Mouse (Mus musculus) midbrain, postnatal 0 days (tissue): ENCODE data around the gene A730049H05Rik. TPM values are rescaled to one million over a fixed set of nuclear protein-coding genes. Genes with fewer than 3 reads are reported as not detected.

Experiments
- ATAC-seq: fragments of 200-750 bp; cut with Nextera tagmentation; 2 replicates; pipeline ENCODE4 v1.8.0; 2017; ENCODE audit warnings: moderate number of reproducible peaks, mild to moderate bottlenecking, moderate TSS enrichment, moderate library complexity; ENCODE audit not compliant: low FRiP score
- DNase-seq: peaks from one replicate; pipeline ENCODE4 v3.0.0-alpha.2; 2015; ENCODE audit warnings: low spot score
- H3K27ac ChIP-seq: fragments of 300-500 bp; sonication (generic); 2 replicates; pipeline ENCODE4 v1.5.1; 2014; ENCODE audit warnings: low read depth, mild to moderate bottlenecking, low read length, mixed read lengths
- H3K27me3 ChIP-seq: fragments of 300-500 bp; sonication (generic); 2 replicates; pipeline ENCODE4 v1.6.1; 2014; ENCODE audit warnings: low read length, control low read depth, mixed read lengths; ENCODE audit not compliant: insufficient read depth
- H3K36me3 ChIP-seq: fragments of 300-500 bp; sonication (generic); 2 replicates; pipeline ENCODE4 v1.6.1; 2014; ENCODE audit warnings: low read length, control low read depth, mixed read lengths; ENCODE audit not compliant: insufficient read depth
- H3K4me1 ChIP-seq: fragments of 300-500 bp; sonication (generic); 2 replicates; pipeline ENCODE4 v1.6.1; 2014; ENCODE audit warnings: mild to moderate bottlenecking, control low read depth, antibody characterized with exemption, low read length, mixed read lengths; ENCODE audit not compliant: insufficient read depth
- H3K4me2 ChIP-seq: fragments of 300-500 bp; sonication (generic); 2 replicates; pipeline ENCODE4 v1.6.1; 2014; ENCODE audit warnings: low read depth, mild to moderate bottlenecking, low read length, mixed read lengths; ENCODE audit not compliant: poor library complexity, severe bottlenecking
- H3K4me3 ChIP-seq: fragments of 300-500 bp; sonication (generic); 2 replicates; pipeline ENCODE4 v1.5.1; 2014; ENCODE audit warnings: low read depth, mild to moderate bottlenecking, low read length, moderate library complexity
- H3K9ac ChIP-seq: fragments of 300-500 bp; sonication (generic); replicated peaks from 2 replicates; pipeline ENCODE4 v1.6.1; 2014; ENCODE audit warnings: mild to moderate bottlenecking, low read length, moderate library complexity, mixed read lengths; ENCODE audit not compliant: poor library complexity, severe bottlenecking
- H3K9me3 ChIP-seq: fragments of 300-500 bp; sonication (generic); 2 replicates; pipeline ENCODE4 v1.6.1; 2016; ENCODE audit warnings: low read length, control low read depth
- CTCF ChIP-seq: IDR thresholded peaks from 2 replicates; pipeline ENCODE4 v1.5.1; 2016; ENCODE audit warnings: antibody characterized with exemption, mild to moderate bottlenecking
- WGBS: fragments of 180-500 bp; shearing (Covaris S2); extraction: QIAGEN DNeasy Blood & Tissue Kit; methylation state at CpG from one replicate; pipeline ENCODE4 v1.1.7; 2014; 5-methylcytosine and 5-hydroxymethylcytosine counted together
- polyA plus RNA-seq: library from polyadenylated mRNA; unstranded; fragments of >200 nt; fragmentation: Nextera tagmentation; extraction: Ambion mirVana; gene quantifications from 2 replicates; pipeline ENCODE4 v1.2.1, GENCODE M21; 2015
- total RNA-seq: library from RNA; depleted of rRNA; stranded (reverse); fragments of >200 nt; gene quantifications from 2 replicates; pipeline ENCODE4 v1.2.3, GENCODE M21; 2014

A730049H05Rik gene
- total and polyA plus RNA-seq, 2 experiments from 2014 or later: 0.82 to 0.83 TPM

GRCm38 (mm10) chr6:92786701-92787375 is 29.4 kb upstream of the A730049H05Rik start:
- no peak for ATAC-seq
- peak; percentile 22 for DNase-seq
- H3K4me2 ChIP-seq: peak overlapping the region; percentile 79
- H3K27ac ChIP-seq: no peak overlapping the region
- no peaks in the 10 kb centered on the region for H3K27me3 ChIP-seq
- TF ChIP-seq CTCF: no peak
- H3K9me3 ChIP-seq: no peaks in the 10 kb centered on the region
- peak overlapping the region; percentile 40 for H3K9ac ChIP-seq
- peak overlapping the region; percentile 37 for H3K4me3 ChIP-seq
- no peaks in the 10 kb centered on the region for H3K4me1 ChIP-seq
- 3% methylated on average over 20 of the region's 20 CpGs for WGBS
- H3K36me3 ChIP-seq: no peaks in the 10 kb centered on the region

GRCm38 (mm10) chr6:92787376-92787712 is 28.9 kb upstream of the A730049H05Rik start:
- 0 out of 2 replicates have a peak, but pooled peaks have one; percentile 75 for ATAC-seq
- no peaks in the 10 kb centered on the region for H3K9me3 ChIP-seq
- peak overlapping the region; percentile 37; the same call in 1 of the 2 replicates for H3K4me3 ChIP-seq
- peak overlapping the region; percentile 79 for H3K4me2 ChIP-seq
- no peaks in the 10 kb centered on the region for H3K4me1 ChIP-seq
- no peaks in the 10 kb centered on the region for H3K27me3 ChIP-seq
- H3K36me3 ChIP-seq: no peaks in the 10 kb centered on the region
- H3K27ac ChIP-seq: no peak overlapping the region
- TF ChIP-seq CTCF: peak; percentile 88
- peak; percentile 93 for DNase-seq
- 1% methylated on average over 10 of the region's 12 CpGs for WGBS
- H3K9ac ChIP-seq: no peak overlapping the region

GRCm38 (mm10) chr6:92793804-92794203 is 22.5 kb upstream of the A730049H05Rik start:
- Histone ChIP-seq H3K4me2 (no peak overlapping the region), H3K9me3 (no peaks in the 10 kb centered on the region), H3K27ac (no peak overlapping the region), H3K36me3 (no peaks in the 10 kb centered on the region), H3K27me3 (no peaks in the 10 kb centered on the region), H3K9ac (no peak overlapping the region), H3K4me1 (no peaks in the 10 kb centered on the region), H3K4me3 (no peak overlapping the region)
- TF ChIP-seq CTCF: no peak
- ATAC-seq: no peak
- DNase-seq: no peak
- 83% methylated on average over 6 of the region's 6 CpGs for WGBS

- no peak for DNase-seq
- Histone ChIP-seq H3K9ac (no peak overlapping the region), H3K4me3 (no peak overlapping the region), H3K4me2 (no peak overlapping the region), H3K27ac (no peak overlapping the region), H3K9me3 (no peaks in the 10 kb centered on the region), H3K4me1 (no peaks in the 10 kb centered on the region; the same call in 1 of the 2 replicates), H3K27me3 (no peaks in the 10 kb centered on the region), H3K36me3 (no peaks in the 10 kb centered on the region)
- no peak for TF ChIP-seq CTCF
- ATAC-seq: no peak
- WGBS: 84% methylated on average over 2 of the region's 2 CpGs
These were observed 14.8 kb upstream of the A730049H05Rik start for GRCm38 (mm10) chr6:92801462-92801861.

DNA sequence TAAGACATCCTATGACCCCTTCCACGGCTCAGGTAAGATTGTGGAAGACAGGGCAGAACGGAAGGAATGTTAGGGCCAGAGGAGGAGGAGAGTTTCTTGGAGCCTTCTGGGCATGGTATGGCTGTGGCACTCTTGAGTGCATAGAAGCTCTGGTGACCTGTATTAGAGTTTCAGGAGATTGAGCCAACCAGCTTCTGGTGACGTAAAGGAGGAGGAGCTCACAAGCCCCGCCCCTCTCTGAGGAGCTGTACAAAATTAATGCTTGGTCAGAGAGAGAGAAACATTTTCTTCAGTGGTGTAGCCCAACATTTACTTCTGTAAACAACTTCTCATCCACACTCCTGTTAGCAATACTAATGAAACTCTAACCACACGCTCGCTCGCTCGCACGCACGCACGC is 13.9 kb upstream of the A730049H05Rik start:
- H3K4me1 ChIP-seq: no peaks in the 10 kb centered on the region; the same call in 1 of the 2 replicates
- no peak overlapping the region for H3K4me2 ChIP-seq
- ATAC-seq (no peak), DNase-seq (no peak)
- H3K27ac ChIP-seq: no peak overlapping the region
- H3K9me3 ChIP-seq: no peaks in the 10 kb centered on the region
- H3K27me3 ChIP-seq: no peaks in the 10 kb centered on the region
- TF ChIP-seq CTCF: no peak
- no peak overlapping the region for H3K4me3 ChIP-seq
- H3K36me3 ChIP-seq: no peaks in the 10 kb centered on the region
- 92% methylated on average over 11 of the region's 11 CpGs for WGBS
- no peak overlapping the region for H3K9ac ChIP-seq

- Histone ChIP-seq H3K27me3 (no peaks in the 10 kb centered on the region), H3K36me3 (no peaks in the 10 kb centered on the region), H3K4me2 (no peak overlapping the region), H3K9me3 (no peaks in the 10 kb centered on the region), H3K4me1 (no peaks in the 10 kb centered on the region; the same call in 1 of the 2 replicates), H3K27ac (no peak overlapping the region), H3K9ac (no peak overlapping the region), H3K4me3 (no peak overlapping the region)
- TF ChIP-seq CTCF: no peak
- peak; percentile 84 for DNase-seq
- peak; percentile 62; the same call in 1 of the 2 replicates for ATAC-seq
- 33% methylated on average over 6 of the region's 6 CpGs for WGBS
These were observed 13.1 kb upstream of the A730049H05Rik start for GRCm38 (mm10) chr6:92803213-92803612.
